Mouse (Mus musculus): ENCODE measurements around the gene Gm20773.
"Not testable (repeated sequence)": the region's sequence is repeated elsewhere in the genome, so short reads cannot be mapped to it uniquely, and the experiment has no call there.

Gm20773 gene

GRCm38 (mm10) chrY:13493726-13494125 lies at the start of gene Gm20773:
TSS of gene Gm20773 (plus strand) at chrY:13494026.
- not testable (repeated sequence) for DNase-seq

- DNase-seq = not testable (repeated sequence)
Measured at GRCm38 (mm10) chrY:13465479-13465878, 28.3 kb upstream of the Gm20773 start, which contains the start of gene Gm21866. TSS of gene Gm21866 (minus strand) at chrY:13465579.
